Mouse (Mus musculus) myocyte (in vitro differentiated cells): ENCODE results near the gene Ntng1. TPM values are rescaled to one million over a fixed set of nuclear protein-coding genes. Genes with fewer than 3 reads are reported as not detected.

Source experiments
- H3K27me3 ChIP-seq: one replicate; pipeline ENCODE4 v1.6.1; 2011; ENCODE audit not compliant: control insufficient read depth, insufficient read depth, insufficient read length
- H3K36me3 ChIP-seq: one replicate; pipeline ENCODE4 v1.6.1; 2011; ENCODE audit not compliant: control insufficient read depth, insufficient read depth
- H3K4me2 ChIP-seq: one replicate; pipeline ENCODE4 v1.6.1; 2011; ENCODE audit warnings: low read depth, control low read depth
- H3K4me3 ChIP-seq: one replicate; pipeline ENCODE4 v1.5.1; 2011; ENCODE audit warnings: mild to moderate bottlenecking, control low read depth, moderate library complexity
- H3K79me2 ChIP-seq: one replicate; pipeline ENCODE4 v1.6.1; 2011; ENCODE audit not compliant: control insufficient read depth, insufficient read depth
- H3ac ChIP-seq: one replicate; pipeline ENCODE4 v1.6.1; 2011; ENCODE audit not compliant: control insufficient read depth, insufficient read length
- CEBPB ChIP-seq: IDR thresholded peaks from 2 replicates; pipeline ENCODE4 v1.6.1; 2011; ENCODE audit warnings: mild to moderate bottlenecking, moderate library complexity; ENCODE audit not compliant: poor library complexity, insufficient read depth, severe bottlenecking
- E2F4 ChIP-seq: IDR thresholded peaks from one replicate; pipeline ENCODE4 v1.6.1; 2011; ENCODE audit warnings: mild to moderate bottlenecking, control low read depth, moderate library complexity; ENCODE audit not compliant: insufficient read depth
- MAX ChIP-seq: IDR thresholded peaks from one replicate; pipeline ENCODE4 v1.6.1; 2011; ENCODE audit warnings: low read depth, mild to moderate bottlenecking, control low read depth
- MYOD1 ChIP-seq, 3 experiments: IDR thresholded peaks; one replicate each; pipeline ENCODE4 v1.6.1; 2011; ENCODE audit warnings: control low read depth in 2 of 3, low read depth in 2 of 3, mild to moderate bottlenecking in 2 of 3, moderate library complexity in 1 of 3; ENCODE audit not compliant: insufficient read length in 2 of 3, control insufficient read depth in 1 of 3
- MYOG ChIP-seq, 3 experiments: IDR thresholded peaks; one replicate each; pipeline ENCODE4 v1.6.1; 2011; ENCODE audit warnings: control low read depth in 2 of 3, low read depth in 2 of 3, mild to moderate bottlenecking in 2 of 3; ENCODE audit not compliant: insufficient read length in 2 of 3, control insufficient read depth in 1 of 3, insufficient read depth in 1 of 3
- POLR2A ChIP-seq: IDR thresholded peaks from one replicate; pipeline ENCODE4 v1.6.1; 2011; ENCODE audit warnings: low read depth, mild to moderate bottlenecking, control low read depth, moderate library complexity; ENCODE audit not compliant: insufficient read length
- POLR2AphosphoS2 ChIP-seq: IDR thresholded peaks from one replicate; pipeline ENCODE4 v1.6.1; 2011; ENCODE audit warnings: low read depth, control low read depth; ENCODE audit not compliant: insufficient read length
- REST ChIP-seq: IDR thresholded peaks from one replicate; pipeline ENCODE4 v1.6.1; 2011; ENCODE audit warnings: mild to moderate bottlenecking, control low read depth, moderate library complexity; ENCODE audit not compliant: insufficient read depth, insufficient read length
- SRF ChIP-seq: IDR thresholded peaks from one replicate; pipeline ENCODE4 v1.6.1; 2011; ENCODE audit warnings: low read depth; ENCODE audit not compliant: control insufficient read depth, insufficient read length
- TCF12 ChIP-seq: IDR thresholded peaks from one replicate; pipeline ENCODE4 v1.6.1; 2011; ENCODE audit warnings: mild to moderate bottlenecking, control low read depth; ENCODE audit not compliant: poor library complexity, insufficient read depth, severe bottlenecking
- TCF3 ChIP-seq: IDR thresholded peaks from one replicate; pipeline ENCODE4 v1.6.1; 2011; ENCODE audit warnings: low read depth, control low read depth; ENCODE audit not compliant: insufficient read length
- USF1 ChIP-seq: IDR thresholded peaks from one replicate; pipeline ENCODE4 v1.6.1; 2011; ENCODE audit warnings: low read depth, mild to moderate bottlenecking, control low read depth, moderate library complexity
- polyA plus RNA-seq: library from polyadenylated mRNA; unstranded; fragments of >200 nt; fragmentation: generic; extraction: Trizol; gene quantifications from one replicate; pipeline ENCODE4 v1.2.1, GENCODE M21; 2012; ENCODE audit warnings: missing spikeins

The Ntng1 gene
- polyA plus RNA-seq, 1 experiment = 0.01 TPM

DNA sequence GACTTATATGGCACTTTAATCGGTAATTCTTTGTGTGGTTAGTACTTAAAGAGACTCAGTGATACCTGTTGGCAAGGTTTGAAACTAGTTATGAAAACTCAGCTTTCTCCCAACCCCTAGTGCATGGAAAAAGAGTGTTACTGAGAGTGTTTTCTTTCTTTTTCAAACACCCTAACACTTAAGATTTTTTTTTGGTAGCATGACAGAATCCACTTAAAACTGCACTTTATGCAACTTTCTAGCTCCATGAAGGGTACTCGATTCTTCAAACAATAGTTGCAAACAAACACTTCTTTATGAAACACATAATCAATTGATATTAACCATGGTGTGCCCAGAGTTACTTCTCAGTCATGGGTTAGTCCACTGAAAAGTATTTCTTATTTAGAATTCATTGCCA lies 49.4 kb downstream of the Ntng1 start:
- Histone ChIP-seq H3K4me2 (no peak overlapping the region), H3K4me3 (no peak overlapping the region), H3K27me3 (no peaks in the 10 kb centered on the region), H3K79me2 (no peaks in the 10 kb centered on the region), H3K36me3 (no peaks in the 10 kb centered on the region), H3ac (no peak overlapping the region)
- TF ChIP-seq POLR2A (no peak), POLR2AphosphoS2 (no peak), REST (no peak), CEBPB (no peak)

DNA sequence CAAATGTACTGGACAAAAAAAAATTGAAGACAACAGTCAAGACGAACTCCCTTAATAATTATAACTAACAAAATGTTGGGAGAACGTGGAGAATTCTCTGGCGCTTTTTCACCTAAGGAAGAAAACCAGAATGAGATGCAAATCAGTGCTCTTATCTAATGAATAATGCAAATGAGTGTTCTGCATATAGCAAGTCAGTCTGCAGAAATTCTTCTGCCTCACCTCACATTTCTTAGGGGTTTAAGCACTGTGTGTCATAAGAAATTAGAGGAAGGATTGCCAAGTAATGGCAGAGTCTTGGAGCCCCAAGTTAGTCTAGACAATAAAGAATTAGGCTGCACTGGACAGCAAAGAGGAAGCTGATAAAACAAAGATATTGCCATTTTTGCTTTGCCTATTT lies 49.8 kb downstream of the Ntng1 start:
- Histone ChIP-seq H3K36me3 (no peaks in the 10 kb centered on the region), H3K4me3 (no peak overlapping the region), H3K27me3 (no peaks in the 10 kb centered on the region), H3K79me2 (no peaks in the 10 kb centered on the region), H3ac (no peak overlapping the region), H3K4me2 (no peak overlapping the region)
- no peak for TF ChIP-seq REST

DNA sequence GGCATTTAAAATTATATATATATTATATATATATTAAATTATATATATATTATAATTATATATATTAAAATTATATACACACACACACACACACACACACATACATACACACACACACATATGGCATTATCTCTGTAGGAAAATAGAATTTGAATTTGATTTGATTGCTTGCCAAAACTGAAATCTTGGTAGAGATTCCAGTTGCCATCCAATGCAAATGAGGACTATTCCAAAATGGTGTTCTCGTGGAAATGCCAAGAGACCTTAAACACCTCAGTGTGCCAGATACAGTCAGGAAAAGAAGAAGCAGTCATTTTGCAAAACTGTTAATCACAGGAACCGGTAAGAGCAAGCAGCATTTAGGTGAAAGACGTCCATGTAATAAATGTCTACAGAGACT lies 51.3 kb downstream of the Ntng1 start:
- Histone ChIP-seq H3K4me3 (no peak overlapping the region), H3K27me3 (no peaks in the 10 kb centered on the region), H3K79me2 (no peaks in the 10 kb centered on the region), H3ac (no peak overlapping the region), H3K36me3 (no peaks in the 10 kb centered on the region), H3K4me2 (no peak overlapping the region)
- TF ChIP-seq REST (no peak), USF1 (no peak), MAX (no peak), MYOD1 (IDR thresholded peaks at IDR 0.05; ENCODE audit: control insufficient read depth in 1 of 3, insufficient read length in 2 of 3, low read depth in 2 of 3) (no peak), CEBPB (no peak), TCF12 (no peak), E2F4 (no peak), MYOG (IDR thresholded peaks at IDR 0.05; ENCODE audit: control insufficient read depth in 1 of 3, insufficient read depth in 1 of 3, insufficient read length in 2 of 3, low read depth in 2 of 3) (no peak), POLR2A (no peak), SRF (no peak), POLR2AphosphoS2 (no peak), TCF3 (no peak)

DNA sequence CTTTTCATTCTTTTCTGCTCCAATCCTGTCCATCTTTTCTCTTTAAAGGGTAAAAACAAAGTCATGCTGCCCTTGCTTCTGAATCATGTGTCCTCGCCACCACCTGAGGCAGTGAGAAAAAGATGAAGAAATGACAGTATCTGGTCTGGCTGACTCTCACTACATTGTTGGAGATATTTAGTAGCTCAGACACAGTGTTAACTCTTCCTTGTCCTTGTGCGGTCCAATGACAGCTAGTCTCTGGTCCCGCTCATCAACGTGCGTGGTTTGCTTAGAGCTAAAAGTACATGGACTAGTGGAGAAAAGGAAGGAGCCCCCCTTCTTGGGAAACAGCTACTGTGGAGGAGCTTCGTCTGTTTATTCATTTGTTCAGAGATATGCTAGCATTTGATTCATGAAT lies 56.6 kb downstream of the Ntng1 start:
- Histone ChIP-seq H3K27me3 (no peaks in the 10 kb centered on the region), H3ac (no peak overlapping the region), H3K36me3 (no peaks in the 10 kb centered on the region), H3K79me2 (no peaks in the 10 kb centered on the region), H3K4me3 (no peak overlapping the region), H3K4me2 (no peak overlapping the region)
- TF ChIP-seq POLR2AphosphoS2 = no peak
- TF ChIP-seq SRF = no peak
- TF ChIP-seq TCF3 = no peak
- no peak for TF ChIP-seq USF1
- TF ChIP-seq POLR2A = no peak
- TF ChIP-seq MAX = no peak
- TF ChIP-seq CEBPB = no peak
- TF ChIP-seq E2F4 = no peak
- TF ChIP-seq REST = no peak
- TF ChIP-seq TCF12 = no peak
- no peak for TF ChIP-seq MYOG (IDR thresholded peaks at IDR 0.05; ENCODE audit: control insufficient read depth in 1 of 3, insufficient read depth in 1 of 3, insufficient read length in 2 of 3, low read depth in 2 of 3)

DNA sequence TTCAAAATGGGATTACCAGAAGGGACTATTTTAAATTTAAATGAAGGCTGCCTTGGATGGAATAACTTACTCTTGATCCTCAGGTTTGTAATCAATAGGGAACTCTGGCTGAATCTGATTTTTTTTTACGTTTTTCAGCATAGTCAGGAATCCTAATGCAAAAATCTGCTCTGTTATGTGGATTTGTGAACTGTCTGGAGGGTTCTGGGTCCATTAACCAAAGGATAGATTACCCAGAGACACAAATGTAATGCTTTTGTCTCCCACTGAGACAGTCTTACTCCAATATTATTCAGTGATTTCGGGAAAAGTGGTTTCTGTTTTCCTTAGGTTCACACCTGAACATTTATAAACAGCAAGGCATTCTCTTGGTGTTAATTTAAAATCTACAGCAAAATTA lies 58.5 kb downstream of the Ntng1 start:
- H3K4me3 ChIP-seq = no peak overlapping the region
- no peaks in the 10 kb centered on the region for H3K36me3 ChIP-seq
- no peaks in the 10 kb centered on the region for H3K79me2 ChIP-seq

DNA sequence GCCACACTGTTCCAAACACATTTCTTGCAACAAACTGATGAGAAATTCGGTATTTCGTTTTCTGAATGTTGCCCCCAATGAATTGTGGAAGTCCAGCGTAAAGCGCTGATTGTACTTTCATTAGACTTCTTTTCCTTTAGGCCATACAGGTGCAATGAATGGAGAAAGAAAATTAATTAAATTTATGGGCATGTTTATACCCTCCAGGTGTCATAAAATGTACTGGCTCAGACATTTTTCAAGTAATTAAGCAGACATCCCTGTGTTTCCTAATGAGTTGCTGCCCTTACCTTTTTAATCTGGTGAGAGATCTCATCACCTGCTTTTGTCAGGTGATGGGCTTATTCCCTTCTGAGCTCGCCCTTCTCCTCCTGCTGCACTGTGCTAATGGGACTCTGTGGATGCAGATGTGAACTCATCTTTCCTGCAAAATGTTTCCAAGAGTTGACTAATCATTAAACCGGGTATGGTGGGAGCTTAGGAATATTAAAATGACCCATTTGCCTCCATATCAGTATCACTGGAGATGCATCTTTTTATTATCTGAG lies 79.0 kb downstream of the Ntng1 start:
- Histone ChIP-seq H3K36me3 (no peaks in the 10 kb centered on the region), H3K79me2 (no peaks in the 10 kb centered on the region), H3ac (no peak overlapping the region), H3K27me3 (no peaks in the 10 kb centered on the region), H3K4me3 (no peak overlapping the region), H3K4me2 (no peak overlapping the region)
- TF ChIP-seq REST (no peak), USF1 (no peak), POLR2AphosphoS2 (no peak), CEBPB (no peak), TCF3 (no peak), SRF (no peak), E2F4 (no peak)

More for the DNA sequence above, 58.5 kb downstream of the Ntng1 start:
- Histone ChIP-seq H3K4me2 (no peak overlapping the region), H3ac (no peak overlapping the region), H3K27me3 (no peaks in the 10 kb centered on the region)
- TF ChIP-seq SRF (no peak), TCF3 (no peak), MAX (no peak)
